Mouse (Mus musculus) v-Abl transformed pro-B cells (cell line): ENCODE data around the gene Cxcl10.

Experiments
- in situ Hi-C, 2 experiments: fragments of 400-800 bp; cut with MboI; formaldehyde crosslinking; loops; one replicate each; pipeline ENCODE4 v1.15.1; 2025; ENCODE audit not compliant: unreplicated experiment in 2 of 2

The Cxcl10 gene

GRCm38 (mm10) chr5:92348794-92349413 lies at the start of gene Cxcl10:
TSS of gene Cxcl10 (minus strand) at chr5:92348889.
- in situ Hi-C loops, result no loop called here

GRCm38 (mm10) chr5:92398153-92398552 lies 49.5 kb upstream of the Cxcl10 start:
- in situ Hi-C loops, result loop anchor here (25.0 kb wide), 2 partner anchors 936 to 1736 kb away; no protein-coding TSS in a partner anchor

- in situ Hi-C loops, result loop anchor here (25.0 kb wide), 2 partner anchors 934 to 1734 kb away; no protein-coding TSS in a partner anchor
Observed at GRCm38 (mm10) chr5:92396476-92396875, 47.8 kb upstream of the Cxcl10 start.

DNA sequence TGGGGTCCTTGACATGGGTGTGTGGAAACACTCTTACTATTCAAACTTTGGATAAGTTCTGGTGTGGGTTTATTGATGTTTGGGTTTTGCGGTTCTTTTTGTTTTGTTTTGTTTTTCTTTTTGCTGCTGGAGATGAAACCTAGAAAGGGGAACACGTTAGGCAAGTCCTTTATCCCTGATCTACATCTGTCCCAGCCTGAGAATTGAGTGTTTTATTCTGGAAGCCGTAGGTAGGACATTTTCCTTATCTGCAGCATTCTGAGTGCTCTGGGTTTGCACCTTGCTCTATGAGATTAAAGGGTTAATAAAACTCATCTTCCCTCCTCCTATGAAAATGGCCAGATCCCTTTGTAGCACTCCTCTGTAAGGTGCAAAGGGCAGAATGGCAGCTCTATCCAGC lies 47.1 kb upstream of the Cxcl10 start:
- in situ Hi-C loops, result loop anchor here (25.0 kb wide), 2 partner anchors 933 to 1733 kb away; no protein-coding TSS in a partner anchor

- in situ Hi-C loops, result loop anchor here (25.0 kb wide), 2 partner anchors 932 to 1732 kb away; no protein-coding TSS in a partner anchor
Observed at GRCm38 (mm10) chr5:92393863-92394262, 45.2 kb upstream of the Cxcl10 start.

- in situ Hi-C loops, result loop anchor here (25.0 kb wide), 2 partner anchors 930 to 1730 kb away; no protein-coding TSS in a partner anchor
Observed at GRCm38 (mm10) chr5:92392542-92392941, 43.9 kb upstream of the Cxcl10 start.

- in situ Hi-C loops, result loop anchor here (25.0 kb wide), 2 partner anchors 928 to 1728 kb away; no protein-coding TSS in a partner anchor
Observed at GRCm38 (mm10) chr5:92390615-92391014, 41.9 kb upstream of the Cxcl10 start.

DNA sequence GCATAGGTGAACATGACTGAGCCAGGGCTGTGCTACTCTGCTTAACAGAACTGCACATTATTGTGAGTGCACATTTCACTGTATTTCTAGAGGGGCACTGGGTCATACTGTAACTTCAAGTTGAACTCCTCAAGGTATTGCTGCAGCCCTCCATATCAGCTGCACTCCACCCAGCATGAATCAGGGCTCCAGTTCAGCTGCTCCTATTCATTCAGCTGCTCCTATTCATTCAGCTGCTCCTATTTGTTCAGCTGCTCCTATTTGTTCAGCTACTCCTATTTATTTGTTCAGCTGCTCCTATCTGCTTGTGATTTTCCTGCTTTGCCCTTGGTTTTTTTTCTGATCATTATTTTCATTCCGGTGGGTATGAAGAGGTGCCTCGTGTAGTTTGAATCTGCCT lies 41.3 kb upstream of the Cxcl10 start:
- in situ Hi-C loops, result loop anchor here (10.0 to 25.0 kb wide), 5 partner anchors 265 to 1728 kb away; no protein-coding TSS in a partner anchor

GRCm38 (mm10) chr5:92387433-92387832 lies 38.7 kb upstream of the Cxcl10 start:
- in situ Hi-C loops, result loop anchor here (10.0 to 25.0 kb wide), 5 partner anchors 267 to 1725 kb away; no protein-coding TSS in a partner anchor

- in situ Hi-C loops, result loop anchor here (10.0 to 25.0 kb wide), 5 partner anchors 268 to 1724 kb away; no protein-coding TSS in a partner anchor
Observed at GRCm38 (mm10) chr5:92386643-92387042, 38.0 kb upstream of the Cxcl10 start.

DNA sequence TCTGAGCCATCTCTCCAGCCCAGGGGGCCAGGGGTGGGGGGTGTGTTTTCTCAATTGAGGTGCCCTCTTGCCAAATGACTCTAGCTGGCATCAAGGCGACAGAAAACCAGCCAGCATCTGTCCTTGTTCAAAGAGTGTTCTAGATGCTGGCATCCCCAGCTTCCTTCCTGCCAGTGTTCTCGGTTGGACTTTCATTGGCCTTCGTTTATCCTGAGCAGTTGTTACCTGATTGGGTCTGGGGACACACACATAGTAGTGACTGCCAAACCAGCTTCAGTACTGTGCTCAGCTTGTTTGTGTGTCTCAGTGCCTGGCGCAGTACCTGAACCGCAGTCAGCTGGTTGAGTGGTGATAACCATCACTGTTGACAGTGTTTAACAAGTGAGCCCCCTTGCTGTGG lies 37.4 kb upstream of the Cxcl10 start:
- in situ Hi-C loops, result loop anchor here (10.0 to 25.0 kb wide), 5 partner anchors 269 to 1724 kb away; no protein-coding TSS in a partner anchor

GRCm38 (mm10) chr5:92384855-92385254 lies 36.2 kb upstream of the Cxcl10 start:
- in situ Hi-C loops, result loop anchor here (5.0 to 25.0 kb wide), 7 partner anchors 73 to 1723 kb away; partner anchors contain the start of gene Sdad1 (in 1 of the 2)

DNA sequence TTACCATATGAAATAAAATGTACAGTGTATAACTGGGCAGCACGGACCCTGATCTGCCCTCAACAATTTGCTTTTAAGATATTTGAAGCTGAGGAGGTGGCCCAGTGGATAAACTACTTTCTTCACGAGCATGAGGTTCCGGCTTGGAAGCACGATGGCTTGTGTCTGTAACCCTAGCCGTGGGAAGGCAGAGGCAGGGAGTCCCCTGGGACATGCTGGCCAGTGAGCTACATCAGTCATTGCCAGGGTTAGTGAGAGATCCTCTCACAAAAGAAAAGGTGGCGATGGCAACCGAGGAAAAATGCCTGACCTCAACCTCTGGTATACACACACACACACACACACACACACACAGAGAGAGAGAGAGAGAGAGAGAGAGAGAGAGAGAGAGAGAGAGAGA lies 35.1 kb upstream of the Cxcl10 start:
- in situ Hi-C loops, result loop anchor here (5.0 to 25.0 kb wide), 7 partner anchors 71 to 1721 kb away; partner anchors contain the start of gene Sdad1 (in 1 of the 2)

DNA sequence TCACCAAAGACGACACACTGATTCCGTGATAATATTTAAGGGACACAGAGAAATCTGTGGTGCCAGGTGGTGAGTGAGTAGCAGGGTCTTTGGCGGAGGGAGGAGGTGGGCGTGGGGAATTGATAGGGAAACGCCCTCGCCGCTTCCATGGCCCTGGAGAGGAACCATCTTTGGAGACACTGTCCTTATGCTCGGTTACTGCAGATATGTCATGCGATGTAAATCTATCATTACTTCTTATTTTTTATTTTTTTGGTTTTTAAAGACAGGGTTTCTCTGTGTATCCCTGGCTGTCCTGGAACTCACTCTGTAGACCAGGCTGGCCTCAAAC lies 33.6 kb upstream of the Cxcl10 start:
- in situ Hi-C loops, result loop anchor here (5.0 to 25.0 kb wide), 7 partner anchors 70 to 1720 kb away; partner anchors contain the start of gene Sdad1 (in 1 of the 2)

GRCm38 (mm10) chr5:92381550-92382348 lies 33.1 kb upstream of the Cxcl10 start:
- in situ Hi-C loops, result loop anchor here (5.0 to 25.0 kb wide), 7 partner anchors 69 to 1719 kb away; partner anchors contain the start of gene Sdad1 (in 1 of the 2)

DNA sequence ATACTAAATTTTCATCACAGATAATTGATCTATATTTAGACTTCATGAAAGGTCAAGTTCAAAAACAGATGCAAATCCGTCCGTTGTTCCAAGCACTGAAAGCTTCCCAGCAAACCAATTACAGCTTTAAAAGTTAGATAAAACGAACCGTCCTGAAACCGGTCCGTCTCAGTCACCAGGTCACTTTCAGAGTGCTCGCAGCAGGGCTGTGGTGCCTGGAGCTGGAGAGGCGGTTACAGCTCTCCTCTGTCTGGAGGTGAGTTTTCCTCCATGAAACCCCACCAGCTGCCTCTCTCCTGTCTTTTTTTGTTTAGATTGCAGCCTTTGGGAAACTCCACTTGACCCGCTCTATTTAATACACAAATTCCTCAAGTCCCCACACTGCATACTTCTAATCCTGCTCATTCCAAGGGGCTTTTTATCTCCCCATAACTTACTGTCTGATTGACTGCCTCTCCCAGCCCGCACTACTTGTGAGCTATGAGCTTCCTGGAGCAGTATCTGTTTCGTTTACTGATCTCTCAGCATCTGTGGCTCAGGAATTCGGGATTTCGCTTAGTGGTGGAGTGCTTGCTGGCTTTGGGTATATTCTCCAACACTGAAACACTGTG lies 28.2 kb upstream of the Cxcl10 start:
- in situ Hi-C loops, result loop anchor here (5.0 to 25.0 kb wide), 4 partner anchors 65 to 1715 kb away; partner anchors contain the start of gene Sdad1 (in 1 of the 2)

DNA sequence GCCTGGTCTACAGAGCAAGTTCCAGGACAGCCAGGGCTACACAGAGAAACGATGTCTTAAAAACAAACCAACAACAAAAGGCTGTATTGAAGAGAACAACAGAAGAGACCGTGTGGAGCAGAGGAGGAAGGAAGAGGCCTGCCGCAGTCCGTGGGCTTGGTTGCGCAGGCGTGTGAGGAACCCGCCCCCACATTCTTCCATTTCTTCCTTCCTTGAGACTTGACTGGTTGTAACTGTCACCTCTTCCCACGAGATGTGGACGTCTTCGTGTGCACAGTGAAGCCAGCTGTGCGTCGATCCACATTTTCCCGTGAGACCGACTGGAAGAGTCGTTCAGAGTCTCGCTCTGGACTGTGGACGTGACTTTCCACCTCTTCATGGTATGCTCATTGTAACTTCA lies 26.7 kb upstream of the Cxcl10 start:
- in situ Hi-C loops, result loop anchor here (5.0 to 25.0 kb wide), 4 partner anchors 63 to 1713 kb away; partner anchors contain the start of gene Sdad1 (in 1 of the 2)

GRCm38 (mm10) chr5:92374721-92375142 lies 26.0 kb upstream of the Cxcl10 start:
- in situ Hi-C loops, result loop anchor here (5.0 to 25.0 kb wide), 4 partner anchors 62 to 1712 kb away; partner anchors contain the start of gene Sdad1 (in 1 of the 2)

- in situ Hi-C loops, result loop anchor here in 1 of 2 experiments (10.0 kb wide), 1 partner anchor 178 kb away; no protein-coding TSS in a partner anchor
Observed at GRCm38 (mm10) chr5:92372605-92373004, 23.9 kb upstream of the Cxcl10 start.
